10 mouse cellular contexts compared by ENCODE assay signal in the genomic region with DNA sequence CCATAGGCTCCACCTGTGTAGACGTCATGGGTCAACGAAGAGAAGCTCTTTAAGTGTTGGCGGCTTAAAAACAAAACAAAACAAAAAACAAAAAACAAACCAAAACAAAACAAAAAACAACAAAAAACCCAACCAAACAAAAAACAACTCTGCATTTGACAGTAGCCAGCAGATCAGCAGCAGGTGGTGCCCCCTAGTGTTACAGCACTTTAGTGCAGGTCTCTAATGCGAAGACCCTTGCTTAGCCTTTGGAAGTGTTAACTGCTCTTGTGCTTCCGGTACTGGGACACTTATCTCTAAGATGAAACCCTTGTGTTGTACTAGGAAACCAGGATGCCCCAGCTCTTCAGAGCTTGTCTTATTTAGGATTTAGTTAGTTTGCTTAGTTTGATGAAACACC. TPM values are rescaled to one million over a fixed set of nuclear protein-coding genes. Genes with fewer than 3 reads are reported as not detected.
DNase-seq lines count a peak whose midpoint lies in the region; ATAC-seq and TF ChIP-seq lines count a peak whose summit lies in the region.
"Had no signal": no experiment of that assay in that cellular context is flagged by ENCODE, and none has a peak within 500 bp of the region (broad histone marks: within the 10 kb centered on the region; RNA-seq: fewer than 3 reads in every experiment).

No protein-coding gene starts in this region.

- no peak overlapping the region for H3K27ac ChIP-seq in forebrain, postnatal 0 days (ENCODE audit: low read depth, low read length)
- H3K27ac ChIP-seq in forebrain, embryonic 15.5 days (replicated peaks): no peak overlapping the region
- H3K27ac ChIP-seq in midbrain, embryonic 14.5 days (replicated peaks; ENCODE audit: low read depth, low read length): no peak overlapping the region
- no peak overlapping the region for H3K27ac ChIP-seq in midbrain, embryonic 16.5 days (ENCODE audit: low read length)
- H3K27ac ChIP-seq: stomach, embryonic 15.5 days had no signal

- peak; percentile 49 for TF ChIP-seq CTCF in forebrain, postnatal 0 days (IDR thresholded peaks at IDR 0.05; ENCODE audit: low read depth)

- 66% methylated on average over 5 of the region's 5 CpGs for WGBS in forebrain, postnatal 0 days
- 65% methylated on average over 5 of the region's 5 CpGs for WGBS in forebrain, embryonic 15.5 days
- 74% methylated on average over 5 of the region's 5 CpGs for WGBS in midbrain, embryonic 14.5 days
- WGBS in midbrain, embryonic 16.5 days: 78% methylated on average over 5 of the region's 5 CpGs

- H3K4me3 ChIP-seq in forebrain, postnatal 0 days (ENCODE audit: low read depth, low read length): no peak overlapping the region
- no peak overlapping the region for H3K4me3 ChIP-seq in forebrain, embryonic 15.5 days
- H3K4me3 ChIP-seq in midbrain, embryonic 14.5 days (replicated peaks; ENCODE audit: low read depth, low read length): no peak overlapping the region
- no peak overlapping the region for H3K4me3 ChIP-seq in midbrain, embryonic 16.5 days (ENCODE audit: low read depth, low read length)
- H3K4me3 ChIP-seq: stomach, embryonic 15.5 days had no signal

- no peaks in the 10 kb centered on the region for H3K9me3 ChIP-seq in forebrain, postnatal 0 days (ENCODE audit: low read length)
- H3K9me3 ChIP-seq in forebrain, embryonic 15.5 days: no peaks in the 10 kb centered on the region
- H3K9me3 ChIP-seq in midbrain, embryonic 14.5 days (ENCODE audit: control insufficient read depth, low read length): no peaks in the 10 kb centered on the region
- no peaks in the 10 kb centered on the region for H3K9me3 ChIP-seq in midbrain, embryonic 16.5 days (replicated peaks; ENCODE audit: control insufficient read depth, low read length, poor library complexity, severe bottlenecking)
- H3K9me3 ChIP-seq: stomach, embryonic 15.5 days had no signal

- H3K36me3 ChIP-seq in forebrain, postnatal 0 days (ENCODE audit: insufficient read depth): no peaks in the 10 kb centered on the region
- H3K36me3 ChIP-seq in forebrain, embryonic 15.5 days: no peaks in the 10 kb centered on the region
- H3K36me3 ChIP-seq in midbrain, embryonic 14.5 days (ENCODE audit: control insufficient read depth, insufficient read depth, low read length): no peaks in the 10 kb centered on the region
- no peaks in the 10 kb centered on the region for H3K36me3 ChIP-seq in midbrain, embryonic 16.5 days (ENCODE audit: control insufficient read depth, insufficient read depth, low read length)
- H3K36me3 ChIP-seq: stomach, embryonic 15.5 days had no signal

- DNase-seq in forebrain, postnatal 0 days: no peak
- DNase-seq in midbrain, embryonic 14.5 days: peak; percentile 46
- DNase-seq in kidney, postnatal 36 days: peak; percentile 4 to 52
- peak; percentile 24 for DNase-seq in thymus, postnatal 14 days
- DNase-seq in urinary bladder, adult 2 months (ENCODE audit: low spot score): no peak

- no peaks in the 10 kb centered on the region for H3K27me3 ChIP-seq in forebrain, postnatal 0 days (ENCODE audit: insufficient read depth, low read length)
- no peaks in the 10 kb centered on the region for H3K27me3 ChIP-seq in forebrain, embryonic 15.5 days
- H3K27me3 ChIP-seq in midbrain, embryonic 14.5 days (ENCODE audit: control insufficient read depth, insufficient read depth, low read length): no peaks in the 10 kb centered on the region
- H3K27me3 ChIP-seq in midbrain, embryonic 16.5 days (ENCODE audit: control insufficient read depth, insufficient read depth, low read depth, low read length): no peaks in the 10 kb centered on the region
- H3K27me3 ChIP-seq: stomach, embryonic 15.5 days had no signal

- H3K9ac ChIP-seq in forebrain, postnatal 0 days: no peak overlapping the region
- no peak overlapping the region for H3K9ac ChIP-seq in forebrain, embryonic 15.5 days (replicated peaks)
- no peak overlapping the region for H3K9ac ChIP-seq in midbrain, embryonic 14.5 days (replicated peaks; ENCODE audit: low read length)
- no peak overlapping the region for H3K9ac ChIP-seq in midbrain, embryonic 16.5 days (ENCODE audit: low read depth, low read length)
- H3K9ac ChIP-seq: stomach, embryonic 15.5 days had no signal

- no peaks in the 10 kb centered on the region for H3K4me1 ChIP-seq in forebrain, postnatal 0 days (ENCODE audit: insufficient read depth)
- no peaks in the 10 kb centered on the region for H3K4me1 ChIP-seq in forebrain, embryonic 15.5 days
- no peaks in the 10 kb centered on the region for H3K4me1 ChIP-seq in midbrain, embryonic 14.5 days (ENCODE audit: control insufficient read depth, insufficient read depth, low read length)
- H3K4me1 ChIP-seq in midbrain, embryonic 16.5 days (ENCODE audit: control insufficient read depth, insufficient read depth, low read length): no peaks in the 10 kb centered on the region
- H3K4me1 ChIP-seq: stomach, embryonic 15.5 days had no signal

- H3K4me2 ChIP-seq in forebrain, postnatal 0 days (ENCODE audit: low read depth): no peak overlapping the region
- no peak overlapping the region for H3K4me2 ChIP-seq in forebrain, embryonic 15.5 days (replicated peaks)
- no peak overlapping the region for H3K4me2 ChIP-seq in midbrain, embryonic 14.5 days (ENCODE audit: low read length)
- no peak overlapping the region for H3K4me2 ChIP-seq in midbrain, embryonic 16.5 days (ENCODE audit: low read length)
- H3K4me2 ChIP-seq: stomach, embryonic 15.5 days had no signal

- no peak for ATAC-seq in forebrain, postnatal 0 days
- no peak for ATAC-seq in forebrain, embryonic 15.5 days (replicated peaks)
- no peak for ATAC-seq in midbrain, embryonic 14.5 days (ENCODE audit: low FRiP score, low TSS enrichment)
- ATAC-seq in midbrain, embryonic 16.5 days: no peak
- no peak for ATAC-seq in inflammation-experienced regulatory T-cells, adult 6 months

RNA-seq across cellular contexts. Expression of gene Olfr1402, which starts 28.7 kb away (rescaled TPM):
- total RNA-seq in forebrain, postnatal 0 days (2014; rRNA removed): not detected in 2 replicates
- polyA plus RNA-seq in forebrain, postnatal 0 days (2015; fragmentation: Nextera tagmentation; extraction: Ambion mirVana): not detected in 2 replicates
- not detected in 2 replicates for polyA plus RNA-seq in forebrain, embryonic 15.5 days (2015; fragmentation: Nextera tagmentation; extraction: Ambion mirVana)
- polyA plus RNA-seq in midbrain, embryonic 14.5 days (2014; fragmentation: Nextera tagmentation; extraction: Ambion mirVana): not detected in 2 replicates
- polyA plus RNA-seq in midbrain, embryonic 16.5 days (2015; fragmentation: Nextera tagmentation; extraction: Ambion mirVana): not detected in 2 replicates
- polyA plus RNA-seq in inflammation-experienced regulatory T-cells, adult 6 months (2017; shearing (Covaris generic)): not detected
- polyA plus RNA-seq in urinary bladder, adult 2 months (2012; rRNA removed): not detected in 2 replicates
- polyA plus RNA-seq: heart, embryonic 14.5 days had no signal

Comparison
In these comparisons a context has a peak if more than half of its experiments do, and no peak if none do; other contexts are left out.
1. DNase-seq: peak in midbrain, embryonic 14.5 days (single experiment), kidney, postnatal 36 days (2 of 2) and thymus, postnatal 14 days (single experiment); none in forebrain, postnatal 0 days (single experiment) and urinary bladder, adult 2 months (single experiment).